Mouse (Mus musculus) adrenal gland, postnatal 36 days (tissue): ENCODE results near the gene Esr1. TPM values are rescaled to one million over a fixed set of nuclear protein-coding genes. Genes with fewer than 3 reads are reported as not detected.
"Not testable (repeated sequence)": the region's sequence is repeated elsewhere in the genome, so short reads cannot be mapped to it uniquely, and the experiment has no call there.

ENCODE experiments used
- DNase-seq, 2 experiments: peaks; one replicate each; pipeline ENCODE4 v3.0.0; 2021; ENCODE audit warnings: mixed read lengths in 1 of 2
- total RNA-seq, 2 experiments: library from RNA; stranded (reverse); gene quantifications; 2 replicates each; pipeline ENCODE4 v1.2.3; 2021

The Esr1 gene
- total RNA-seq, 2 experiments from 2014 or later, result 14.3 to 15.0 TPM

GRCm38 (mm10) chr10:4694336-4694865, 83.0 kb downstream of the Esr1 start:
- DNase-seq, result no peak

- peak; percentile 63 to 69 for DNase-seq
Observed at GRCm38 (mm10) chr10:4709915-4710314, 98.5 kb downstream of the Esr1 start.

GRCm38 (mm10) chr10:4711434-4711833, 100.0 kb downstream of the Esr1 start:
- DNase-seq, result no peak

- DNase-seq, result peak; percentile 33 to 53
Observed at GRCm38 (mm10) chr10:4712061-4712908, 100.9 kb downstream of the Esr1 start.

- peak in 1 of 2 experiments; percentile 14 for DNase-seq
Observed at GRCm38 (mm10) chr10:4713398-4713797, 102.0 kb downstream of the Esr1 start.

GRCm38 (mm10) chr10:4724851-4725250, 113.5 kb downstream of the Esr1 start:
- DNase-seq, result no peak

GRCm38 (mm10) chr10:4726141-4726540, 114.7 kb downstream of the Esr1 start:
- no peak for DNase-seq

- DNase-seq, result no peak
Observed at GRCm38 (mm10) chr10:4732328-4732727, 120.9 kb downstream of the Esr1 start.

- peak; percentile 31 to 52 for DNase-seq
Observed at GRCm38 (mm10) chr10:4733987-4734386, 122.6 kb downstream of the Esr1 start.

GRCm38 (mm10) chr10:4734942-4735341, 123.5 kb downstream of the Esr1 start:
- no peak for DNase-seq

- DNase-seq, result no peak
Observed at GRCm38 (mm10) chr10:4738311-4738710, 126.9 kb downstream of the Esr1 start.

GRCm38 (mm10) chr10:4751091-4751490, 139.7 kb downstream of the Esr1 start:
- DNase-seq, result not testable (repeated sequence)

GRCm38 (mm10) chr10:4752977-4753376, 141.6 kb downstream of the Esr1 start:
- no peak for DNase-seq

GRCm38 (mm10) chr10:4775541-4775940, 164.1 kb downstream of the Esr1 start:
- no peak for DNase-seq

- DNase-seq, result peak in 1 of 2 experiments; percentile 21
Observed at GRCm38 (mm10) chr10:4776007-4776713, 164.8 kb downstream of the Esr1 start.

- no peak for DNase-seq
Observed at GRCm38 (mm10) chr10:4776714-4777090, 165.3 kb downstream of the Esr1 start.

- DNase-seq, result no peak
Observed at GRCm38 (mm10) chr10:4777996-4778395, 166.6 kb downstream of the Esr1 start.

GRCm38 (mm10) chr10:4780926-4781325, 169.5 kb downstream of the Esr1 start:
- no peak for DNase-seq

- peak in 1 of 2 experiments; percentile 22 for DNase-seq
Observed at GRCm38 (mm10) chr10:4787003-4787628, 175.7 kb downstream of the Esr1 start.

- DNase-seq, result peak in 1 of 2 experiments; percentile 12
Observed at GRCm38 (mm10) chr10:4798268-4798808, 186.9 kb downstream of the Esr1 start.

GRCm38 (mm10) chr10:4824366-4824765, 213.0 kb downstream of the Esr1 start:
- peak; percentile 12 to 30 for DNase-seq

GRCm38 (mm10) chr10:4830592-4830991, 219.2 kb downstream of the Esr1 start:
- no peak for DNase-seq
